18 mouse cellular contexts compared by ENCODE assay signal in genomic region chr8:79542461-79542860, GRCm38 (mm10).
"Had no signal": no experiment of that assay in that cellular context is flagged by ENCODE, and none has a peak within 500 bp of the region (broad histone marks: within the 10 kb centered on the region; RNA-seq: fewer than 3 reads in every experiment).

No protein-coding gene starts in this region.

- H3K4me1 ChIP-seq: liver, embryonic 12.5 days; megakaryocyte, embryonic 14.5 days; midbrain, embryonic 15.5 days had no signal

- H3K9ac ChIP-seq: limb, embryonic 15.5 days; liver, embryonic 12.5 days; lung, embryonic 14.5 days; midbrain, embryonic 15.5 days had no signal

- H3K27ac ChIP-seq: layer of hippocampus, adult 2 months; liver, embryonic 12.5 days; midbrain, embryonic 15.5 days; stomach, postnatal 0 days had no signal

- H3K4me3 ChIP-seq: layer of hippocampus, adult 2 months; limb, embryonic 15.5 days; liver, embryonic 12.5 days; megakaryocyte, embryonic 14.5 days; midbrain, embryonic 15.5 days had no signal

- H3K9me3 ChIP-seq: limb, embryonic 15.5 days; liver, embryonic 12.5 days; midbrain, embryonic 15.5 days had no signal

- H3K4me2 ChIP-seq: limb, embryonic 15.5 days; liver, embryonic 12.5 days; lung, embryonic 14.5 days; midbrain, embryonic 11.5 days; midbrain, embryonic 15.5 days had no signal

- H3K36me3 ChIP-seq: limb, embryonic 15.5 days; liver, embryonic 12.5 days; midbrain, embryonic 15.5 days had no signal

- H3K27me3 ChIP-seq: limb, embryonic 15.5 days; liver, embryonic 12.5 days; megakaryocyte, embryonic 14.5 days; midbrain, embryonic 15.5 days had no signal

- ATAC-seq: liver, embryonic 12.5 days; midbrain, embryonic 15.5 days had no signal

- DNase-seq: kidney, adult 8-10 months; kidney, postnatal 10 days; kidney, postnatal 4 days; left cerebral cortex, postnatal 4 days; lung, embryonic 14.5 days; lung, postnatal 10 days; lung, postnatal 4 days; right cerebral cortex, adult 18-20 months; right cerebral cortex, postnatal 25 days; thymus, adult 18-20 months; thymus, postnatal 14 days had no signal
